Mouse (Mus musculus): ENCODE measurements around the gene Cenpo. TPM values are rescaled to one million over a fixed set of nuclear protein-coding genes. Genes with fewer than 3 reads are reported as not detected.
"Not testable (repeated sequence)": the region's sequence is repeated elsewhere in the genome, so short reads cannot be mapped to it uniquely, and the experiment has no call there.

Gene Cenpo
- total RNA-seq (2021), result 1 to 10 TPM; 4.9 to 5.1 TPM
- long read RNA-seq, experiment 1, partial matches to known transcripts, result 0 of 6 reads
- long read RNA-seq, experiment 1, other reads (novel, unspliced or antisense), result 6 of 6 reads
- long read RNA-seq, experiment 2, partial matches to known transcripts, result 0 of 3 reads
- long read RNA-seq, experiment 2, other reads (novel, unspliced or antisense), result 3 of 3 reads

DNA sequence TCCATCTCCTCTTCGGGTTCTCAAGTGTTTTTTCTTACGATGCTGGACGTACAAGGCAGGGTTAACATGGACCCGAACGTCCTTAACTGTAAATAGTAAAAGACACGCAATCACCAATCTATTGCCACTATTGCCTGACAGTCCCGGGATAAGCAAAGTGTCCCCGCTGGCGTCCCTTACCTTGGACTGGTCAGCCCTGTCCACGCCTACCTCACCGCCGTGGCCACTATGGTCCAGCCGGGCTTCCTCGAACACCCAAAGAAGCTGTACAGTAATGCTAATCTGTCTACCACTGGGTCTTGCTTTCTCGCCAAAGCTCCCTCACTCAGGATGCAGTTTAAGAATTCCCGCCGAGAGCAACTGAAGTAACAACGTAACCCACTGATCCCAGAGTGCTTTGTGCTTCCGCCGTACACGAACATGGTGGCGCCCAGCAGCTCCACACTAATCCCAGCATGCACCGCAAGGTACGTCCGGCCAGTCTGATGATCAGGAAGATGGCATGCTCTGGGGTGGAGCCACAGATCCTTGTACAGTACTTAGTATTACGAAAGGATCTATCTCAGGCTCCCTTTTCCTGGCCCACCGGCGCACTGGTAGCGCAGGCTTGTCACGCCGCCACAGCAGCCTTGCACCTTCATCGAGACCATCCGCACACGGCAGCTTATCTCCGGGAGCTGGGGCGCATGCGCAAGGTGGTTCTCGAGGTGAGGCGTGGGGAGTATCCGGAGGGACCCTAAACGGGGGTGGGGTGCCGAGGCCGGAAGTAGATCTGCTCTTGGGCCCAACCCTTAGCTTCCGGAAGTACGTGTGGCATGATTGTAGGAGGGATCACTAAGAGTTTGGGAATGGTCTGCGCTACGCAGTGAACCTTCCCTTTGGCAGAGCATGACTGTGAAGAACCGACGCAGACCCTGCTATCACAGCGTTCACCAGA, at the start of gene Cenpo, which contains the start of gene Ptrhd1:
Gene Cenpo (minus strand): TSS at position 723 of the 937 bp plus-strand sequence.
Gene Ptrhd1 (plus strand): TSS at position 456 of the 937 bp plus-strand sequence.
- intact Hi-C loops (cut with DNase I), result loop anchor here (5.0 to 10.0 kb wide), 2 partner anchors 241 to 807 kb away; partner anchors contain the start of genes Asxl2 and Ncoa1
- peak within 1 kb of the TSS; percentile 100 for H3K27ac ChIP-seq
- TF ChIP-seq CTCF (IDR thresholded peaks at IDR 0.05), result no peak; the same call in 1 of the 2 replicates
- H3K4me3 ChIP-seq, result peak within 1 kb of the TSS; percentile 87
- DNase-seq (ENCODE audit: extremely low spot score in 1 of 2, low spot score in 2 of 2), result peak; percentile 92 to 94

- intact Hi-C loops (cut with DNase I), result no loop called here
- DNase-seq (ENCODE audit: extremely low spot score in 1 of 2, low spot score in 2 of 2), result no peak
These were observed 45.8 kb upstream of the Cenpo start for GRCm38 (mm10) chr12:4279878-4280277.

GRCm38 (mm10) chr12:4278978-4279755, 45.1 kb upstream of the Cenpo start:
- H3K27ac ChIP-seq, result no peak overlapping the region
- DNase-seq (ENCODE audit: extremely low spot score in 1 of 2, low spot score in 2 of 2), result no peak
- intact Hi-C loops (cut with DNase I), result no loop called here
- H3K4me3 ChIP-seq, result no peak overlapping the region
- TF ChIP-seq CTCF (IDR thresholded peaks at IDR 0.05), result no peak

More at GRCm38 (mm10) chr12:4279878-4280277, 45.8 kb upstream of the Cenpo start:
- no peak overlapping the region for H3K4me3 ChIP-seq
- TF ChIP-seq CTCF (IDR thresholded peaks at IDR 0.05), result no peak
- H3K27ac ChIP-seq, result no peak overlapping the region

DNA sequence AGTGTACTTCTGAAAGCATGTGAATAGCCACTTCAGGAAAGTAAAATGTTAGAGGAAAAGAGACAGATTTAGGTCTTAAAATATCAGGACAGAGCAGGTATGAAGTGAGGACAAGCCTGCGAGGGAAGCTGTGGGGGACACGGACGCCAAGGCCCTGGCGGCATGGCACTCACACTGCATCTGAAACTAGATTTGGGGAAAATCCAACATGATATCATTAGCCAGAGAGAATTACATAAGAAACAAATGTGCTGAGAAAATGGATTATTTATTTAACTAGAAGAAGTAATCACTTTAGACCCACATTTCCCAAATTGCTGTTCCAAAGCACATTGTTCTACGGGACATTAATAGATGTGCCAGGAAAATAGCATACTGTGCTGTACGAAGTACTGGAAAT, 37.0 kb upstream of the Cenpo start:
- TF ChIP-seq CTCF (IDR thresholded peaks at IDR 0.05), result peak; percentile 43
- no peak overlapping the region for H3K4me3 ChIP-seq
- intact Hi-C loops (cut with DNase I), result no loop called here
- H3K27ac ChIP-seq, result peak overlapping the region; percentile 33; the same call in 1 of the 2 replicates
- DNase-seq (ENCODE audit: extremely low spot score in 1 of 2, low spot score in 2 of 2), result no peak

DNA sequence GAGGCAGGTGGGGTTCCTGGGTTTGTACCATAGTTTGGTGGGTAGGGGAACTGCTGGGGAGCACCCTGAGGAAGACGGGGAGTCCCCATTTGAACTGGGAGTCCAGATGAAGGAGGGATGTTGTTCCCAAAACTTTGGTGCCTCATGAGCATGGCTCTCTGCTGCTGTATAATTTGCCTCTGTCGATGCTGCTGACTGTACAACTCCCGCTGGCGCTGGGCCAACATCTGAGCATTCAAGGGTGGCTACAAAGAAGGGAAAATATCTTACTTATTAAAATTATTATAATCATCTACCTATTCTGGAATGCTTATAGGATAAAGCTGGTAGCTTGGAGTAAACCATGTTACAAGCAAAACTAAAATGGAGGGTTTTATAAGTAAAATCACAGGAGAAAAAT, 33.7 kb upstream of the Cenpo start:
- Histone ChIP-seq H3K27ac (no peak overlapping the region), H3K4me3 (no peak overlapping the region)
- DNase-seq (ENCODE audit: extremely low spot score in 1 of 2, low spot score in 2 of 2), result no peak
- no peak for TF ChIP-seq CTCF (IDR thresholded peaks at IDR 0.05)
- intact Hi-C loops (cut with DNase I), result loop anchor here (5.0 kb wide), 1 partner anchor 280 kb away; no protein-coding TSS in a partner anchor

DNA sequence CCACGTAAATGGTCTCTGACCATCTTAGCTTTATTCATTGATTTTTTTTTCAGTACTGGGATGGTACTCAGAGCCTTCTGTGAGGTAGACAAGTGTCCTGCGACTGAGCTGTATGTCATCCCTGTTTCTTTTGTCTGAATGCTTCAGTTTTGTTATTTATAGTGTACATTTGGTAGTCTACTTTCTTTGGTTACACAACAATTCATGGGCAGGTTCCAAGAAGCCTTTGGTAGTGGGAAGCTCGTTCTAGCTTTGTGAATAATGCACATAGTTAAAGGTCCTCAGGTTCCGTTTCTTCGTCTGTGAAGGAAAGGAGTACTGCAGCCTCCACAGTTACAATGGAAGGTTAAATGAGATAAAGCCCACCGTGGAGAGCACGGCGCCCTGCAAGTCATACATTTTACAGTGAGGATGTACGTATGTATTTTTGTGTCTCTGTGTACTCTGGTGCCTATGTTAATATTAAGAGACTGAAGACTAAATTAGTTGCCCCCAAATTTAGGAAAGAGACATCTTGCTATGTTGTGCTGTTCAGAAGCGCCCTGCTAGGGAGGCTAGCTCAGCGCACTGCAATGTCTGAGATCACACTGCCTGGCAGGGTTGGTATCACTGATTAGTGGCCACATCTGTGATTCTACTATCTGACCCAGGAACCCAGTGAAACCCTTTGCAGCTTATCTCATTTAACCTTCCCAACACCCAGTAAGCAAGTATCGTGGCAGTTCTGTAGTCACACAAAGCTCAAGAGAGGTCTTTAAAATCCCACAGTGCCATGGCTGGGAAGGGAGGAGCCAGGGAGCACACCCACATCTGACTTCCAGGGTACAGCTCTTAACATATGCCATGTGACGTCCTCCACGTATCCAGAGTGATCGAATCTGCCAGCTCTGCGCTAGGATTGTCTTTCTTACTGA, 18.9 kb upstream of the Cenpo start:
- Histone ChIP-seq H3K4me3 (no peak overlapping the region), H3K27ac (peak overlapping the region; percentile 40; the same call in 1 of the 2 replicates)
- intact Hi-C loops (cut with DNase I), result loop anchor here (5.0 kb wide), 1 partner anchor 224 kb away; the partner anchor contains the start of gene Ncoa1
- no peak for DNase-seq (ENCODE audit: extremely low spot score in 1 of 2, low spot score in 2 of 2)
- no peak for TF ChIP-seq CTCF (IDR thresholded peaks at IDR 0.05)

- no peak overlapping the region for H3K4me3 ChIP-seq
- no peak for TF ChIP-seq CTCF (IDR thresholded peaks at IDR 0.05)
- DNase-seq (ENCODE audit: extremely low spot score in 1 of 2, low spot score in 2 of 2), result no peak
- H3K27ac ChIP-seq, result no peak overlapping the region
- intact Hi-C loops (cut with DNase I), result loop anchor here (5.0 kb wide), 1 partner anchor 228 kb away; the partner anchor contains the start of gene Ncoa1
These were observed 15.7 kb upstream of the Cenpo start for GRCm38 (mm10) chr12:4249786-4250185.

- TF ChIP-seq CTCF (IDR thresholded peaks at IDR 0.05), result no peak
- Histone ChIP-seq H3K27ac (no peak overlapping the region), H3K4me3 (no peak overlapping the region)
- no peak for DNase-seq (ENCODE audit: extremely low spot score in 1 of 2, low spot score in 2 of 2)
- intact Hi-C loops (cut with DNase I), result no loop called here
These were observed 11.6 kb upstream of the Cenpo start for GRCm38 (mm10) chr12:4245742-4246141.

DNA sequence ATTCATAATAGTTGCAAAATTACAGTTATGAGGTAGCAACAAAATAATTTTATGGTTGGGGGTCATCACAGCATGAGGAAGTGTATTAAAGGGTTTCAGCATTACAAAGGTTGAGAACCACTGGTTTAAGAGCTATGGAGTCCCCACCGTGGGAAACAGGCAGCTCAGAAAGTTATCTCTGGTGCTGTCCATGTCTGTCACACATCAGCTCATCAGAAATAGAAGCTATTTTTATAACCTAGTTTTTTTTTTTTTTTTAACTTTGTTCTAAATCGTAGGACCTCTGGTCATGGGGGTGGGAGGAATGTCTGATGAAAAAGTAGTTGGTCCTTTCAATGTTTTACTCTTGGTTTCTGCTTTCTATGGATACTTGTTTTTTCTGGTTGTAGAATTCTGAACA, 9.7 kb upstream of the Cenpo start:
- no peak for TF ChIP-seq CTCF (IDR thresholded peaks at IDR 0.05)
- intact Hi-C loops (cut with DNase I), result no loop called here
- Histone ChIP-seq H3K4me3 (no peak overlapping the region), H3K27ac (no peak overlapping the region)
- no peak for DNase-seq (ENCODE audit: extremely low spot score in 1 of 2, low spot score in 2 of 2)

DNA sequence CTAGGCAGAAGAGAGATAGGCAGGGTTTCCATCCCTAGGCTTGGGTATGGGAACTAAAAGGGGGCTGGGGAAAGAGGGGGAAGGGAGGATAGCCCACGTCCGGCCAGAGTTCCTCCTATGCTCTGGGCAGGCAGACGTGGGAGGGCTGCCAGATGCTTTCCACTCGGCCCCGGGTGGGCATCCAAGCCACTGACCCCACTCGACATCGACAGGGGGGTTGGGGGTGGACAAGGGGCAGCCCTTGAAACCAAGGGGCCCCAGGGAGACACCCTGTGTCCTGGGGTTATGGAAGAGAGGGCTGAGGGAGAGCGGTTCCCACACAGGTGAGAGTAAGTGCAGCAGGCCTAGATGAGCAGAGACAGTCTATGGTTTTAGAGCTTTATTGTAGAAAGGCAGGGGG, 6.2 kb upstream of the Cenpo start:
- H3K27ac ChIP-seq; intact Hi-C loops (cut with DNase I); H3K4me3 ChIP-seq; DNase-seq (ENCODE audit: extremely low spot score in 1 of 2, low spot score in 2 of 2): not testable (repeated sequence)

All from left cerebral cortex, adult 2 months (tissue).